Mouse (Mus musculus) layer of hippocampus, postnatal 14 days (tissue): ENCODE measurements around the gene Lrch4. TPM values are rescaled to one million over a fixed set of nuclear protein-coding genes. Genes with fewer than 3 reads are reported as not detected.
A peak's percentile ranks its signal among the peaks of the same experiment; 100 is the strongest.

ENCODE experiments used
- DNase-seq, 2 experiments: peaks; one replicate each; pipeline ENCODE4 v3.0.0; 2021 to 2022; ENCODE audit warnings: low spot score in 2 of 2, mixed read lengths in 1 of 2
- long read RNA-seq, 2 experiments: library from polyadenylated mRNA; stranded (forward); transcript quantifications; one replicate each; pipeline ENCODE4 v2.0.0; 2021
- total RNA-seq, 2 experiments: library from RNA; stranded (reverse); gene quantifications; 2 replicates each; pipeline ENCODE4 v1.2.3; 2021

Gene Lrch4
- total RNA-seq = 10 to 100 TPM; 14.7 to 19.5 TPM
- long read RNA-seq, experiment 1, transcript Lrch4-201 (18 exons, 3,078 nt) = major isoform, 7 of 12 reads
- long read RNA-seq, experiment 1, partial matches to known transcripts = 1 of 12 reads
- long read RNA-seq, experiment 1, other reads (novel, unspliced or antisense) = 2 of 12 reads
- long read RNA-seq, experiment 2, transcript Lrch4-201 (18 exons, 3,078 nt) = major isoform, 9 of 16 reads
- long read RNA-seq, experiment 2, partial matches to known transcripts = 0 of 16 reads
- long read RNA-seq, experiment 2, other reads (novel, unspliced or antisense) = 4 of 16 reads

- peak; percentile 96 to 100 for DNase-seq
Measured at GRCm38 (mm10) chr5:137628498-137629305, at the start of gene Lrch4, which contains the start of the genes Fbxo24 and Gm20605. Lrch4 (plus strand) TSS chr5:137629121. Fbxo24 (minus strand) TSS chr5:137629002. Gm20605 (plus strand) TSS chr5:137629175.

GRCm38 (mm10) chr5:137580246-137580645 lies 48.7 kb upstream of the Lrch4 start:
- no peak for DNase-seq

GRCm38 (mm10) chr5:137582702-137583101 lies 46.2 kb upstream of the Lrch4 start:
- no peak for DNase-seq

GRCm38 (mm10) chr5:137583670-137584169 lies 45.2 kb upstream of the Lrch4 start:
- DNase-seq = peak; percentile 64 to 74

- DNase-seq = peak; percentile 56 to 70
Measured at GRCm38 (mm10) chr5:137584976-137585375, 43.9 kb upstream of the Lrch4 start.

GRCm38 (mm10) chr5:137590507-137590906 lies 38.4 kb upstream of the Lrch4 start:
- DNase-seq = no peak

- DNase-seq = no peak
Measured at GRCm38 (mm10) chr5:137595921-137596320, 33.0 kb upstream of the Lrch4 start.

- no peak for DNase-seq
Measured at GRCm38 (mm10) chr5:137596601-137597261, 32.2 kb upstream of the Lrch4 start.

- no peak for DNase-seq
Measured at GRCm38 (mm10) chr5:137597625-137598024, 31.3 kb upstream of the Lrch4 start.

GRCm38 (mm10) chr5:137598100-137598826 lies 30.7 kb upstream of the Lrch4 start:
- DNase-seq = no peak

GRCm38 (mm10) chr5:137599600-137599999 lies 29.3 kb upstream of the Lrch4 start:
- DNase-seq = no peak

- no peak for DNase-seq
Measured at GRCm38 (mm10) chr5:137600281-137600618, 28.7 kb upstream of the Lrch4 start.

GRCm38 (mm10) chr5:137600619-137601364 lies 28.1 kb upstream of the Lrch4 start, which contains the start of gene Mospd3:
Mospd3 (minus strand) TSS chr5:137601058.
- peak; percentile 96 to 98 for DNase-seq

- no peak for DNase-seq
Measured at GRCm38 (mm10) chr5:137601365-137601729, 27.6 kb upstream of the Lrch4 start.

GRCm38 (mm10) chr5:137607860-137608653 lies 20.9 kb upstream of the Lrch4 start:
- DNase-seq = no peak

GRCm38 (mm10) chr5:137608654-137609190 lies 20.2 kb upstream of the Lrch4 start:
- DNase-seq = no peak

GRCm38 (mm10) chr5:137609292-137609691 lies 19.6 kb upstream of the Lrch4 start:
- no peak for DNase-seq

GRCm38 (mm10) chr5:137610056-137610455 lies 18.9 kb upstream of the Lrch4 start:
- DNase-seq = no peak
